Mouse (Mus musculus) C2C12 (cell line): ENCODE measurements around the gene Sebox.

ENCODE experiments used
- CEBPB ChIP-seq: IDR thresholded peaks from one replicate; pipeline ENCODE4 v1.6.1; 2011; ENCODE audit warnings: low read depth, mild to moderate bottlenecking, control low read depth, moderate library complexity
- CTCF ChIP-seq: IDR thresholded peaks from one replicate; pipeline ENCODE4 v1.5.1; 2011; ENCODE audit not compliant: control insufficient read depth, insufficient read depth, insufficient read length
- MAX ChIP-seq: IDR thresholded peaks from one replicate; pipeline ENCODE4 v1.6.1; 2011; ENCODE audit warnings: mild to moderate bottlenecking, control low read depth
- MYOD1 ChIP-seq: IDR thresholded peaks from one replicate; pipeline ENCODE4 v1.6.1; 2011; ENCODE audit warnings: low read depth; ENCODE audit not compliant: control insufficient read depth, insufficient read length
- USF1 ChIP-seq: IDR thresholded peaks from one replicate; pipeline ENCODE4 v1.6.1; 2011; ENCODE audit warnings: low read depth, mild to moderate bottlenecking, control low read depth, moderate library complexity

DNA sequence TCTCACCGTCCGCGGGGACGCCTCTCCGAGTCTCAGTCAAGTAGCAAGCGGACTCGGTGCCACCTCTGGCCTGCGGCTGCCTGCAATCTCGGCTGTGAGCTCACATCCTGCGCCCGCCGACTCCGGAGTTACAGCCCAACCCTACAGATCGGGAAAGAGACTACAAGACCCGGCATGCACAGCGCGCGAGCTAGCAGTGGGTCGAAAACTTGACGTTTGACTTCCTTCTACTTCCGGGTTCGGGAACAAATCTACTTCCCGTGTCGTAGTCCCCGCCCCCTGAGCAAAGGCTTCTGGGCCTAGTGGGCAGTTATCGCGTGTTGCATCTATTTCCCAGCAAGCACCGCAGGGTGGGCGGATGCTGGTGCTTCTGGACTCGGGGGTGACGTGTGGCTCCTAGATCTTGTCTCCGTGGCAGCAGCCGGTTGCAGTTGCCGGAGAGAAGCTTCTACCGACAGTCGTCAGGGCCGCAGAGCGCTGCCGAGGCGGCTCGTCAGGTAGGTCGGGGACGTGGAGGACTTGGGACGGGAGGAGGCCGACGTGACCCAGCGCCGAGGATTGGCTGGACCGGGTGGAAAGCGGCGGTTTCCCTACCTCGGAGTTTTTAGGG lies 32.9 kb downstream of the Sebox start, which contains the start of the genes Tnfaip1 and Ift20:
- TF ChIP-seq USF1 (no peak), CTCF (no peak), MYOD1 (no peak), CEBPB (no peak), MAX (peak; percentile 83)
